Comparison of ENCODE assay signal across 18 mouse cellular contexts in the genomic region with DNA sequence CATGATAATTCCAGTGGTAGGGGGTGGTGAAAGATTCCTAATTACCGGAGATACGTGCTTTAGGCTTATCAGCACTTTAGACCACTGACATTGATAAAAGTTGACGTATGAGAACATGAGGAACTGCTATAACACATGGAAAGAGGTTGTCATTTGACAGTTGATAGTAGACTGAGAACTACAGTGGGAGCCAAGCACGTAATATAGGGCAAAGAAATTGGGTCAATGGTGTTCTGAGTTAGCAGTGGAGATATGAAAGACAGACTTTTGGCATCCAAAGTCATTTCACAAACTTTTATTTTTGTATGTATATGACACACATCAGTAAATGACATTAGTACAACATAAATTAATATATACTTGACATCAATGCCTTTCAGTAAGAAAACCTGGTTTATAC.
"Had no signal": no experiment of that assay in that cellular context is flagged by ENCODE, and none has a peak within 500 bp of the region (broad histone marks: within the 10 kb centered on the region; RNA-seq: fewer than 3 reads in every experiment).

No protein-coding gene starts in this region.

- H3K9me3 ChIP-seq: liver, embryonic 13.5 days; liver, embryonic 15.5 days; megakaryocyte, embryonic 14.5 days; midbrain, embryonic 13.5 days; midbrain, embryonic 15.5 days; neural tube, embryonic 12.5 days; stomach, embryonic 15.5 days had no signal

- H3K27me3 ChIP-seq: liver, embryonic 13.5 days; liver, embryonic 15.5 days; megakaryocyte, embryonic 14.5 days; midbrain, embryonic 13.5 days; midbrain, embryonic 15.5 days; neural tube, embryonic 12.5 days; stomach, embryonic 15.5 days had no signal

- H3K4me2 ChIP-seq: liver, embryonic 11.5 days; liver, embryonic 13.5 days; liver, embryonic 15.5 days; midbrain, embryonic 11.5 days; midbrain, embryonic 13.5 days; midbrain, embryonic 15.5 days; neural tube, embryonic 12.5 days; stomach, embryonic 15.5 days had no signal

- H3K27ac ChIP-seq: liver, embryonic 13.5 days; liver, embryonic 15.5 days; macrophage; midbrain, embryonic 13.5 days; midbrain, embryonic 15.5 days; neural tube, embryonic 12.5 days; stomach, embryonic 15.5 days; stomach, postnatal 0 days had no signal

- H3K9ac ChIP-seq: liver, embryonic 13.5 days; liver, embryonic 15.5 days; liver, postnatal 0 days; midbrain, embryonic 13.5 days; midbrain, embryonic 15.5 days; neural tube, embryonic 12.5 days; stomach, embryonic 15.5 days had no signal

- H3K4me3 ChIP-seq: liver, embryonic 13.5 days; liver, embryonic 15.5 days; megakaryocyte, embryonic 14.5 days; midbrain, embryonic 13.5 days; midbrain, embryonic 15.5 days; neural tube, embryonic 12.5 days; stomach, embryonic 15.5 days had no signal

- H3K36me3 ChIP-seq: liver, embryonic 13.5 days; liver, embryonic 15.5 days; midbrain, embryonic 13.5 days; midbrain, embryonic 15.5 days; neural tube, embryonic 12.5 days; stomach, embryonic 15.5 days had no signal

- DNase-seq: liver, embryonic 13.5 days; liver, postnatal 0 days; lung, postnatal 14 days; lung, postnatal 36 days; right cerebral cortex, postnatal 14 days; thymus, adult 2 months; thymus, postnatal 25 days; thymus, postnatal 4 days had no signal

- ATAC-seq: liver, postnatal 0 days; midbrain, embryonic 13.5 days; midbrain, embryonic 15.5 days had no signal

- H3K4me1 ChIP-seq: liver, embryonic 13.5 days; liver, embryonic 15.5 days; megakaryocyte, embryonic 14.5 days; midbrain, embryonic 13.5 days; midbrain, embryonic 15.5 days; neural tube, embryonic 12.5 days; stomach, embryonic 15.5 days had no signal
